Mouse (Mus musculus): ENCODE measurements around the gene Pitpnm2. TPM values are rescaled to one million over a fixed set of nuclear protein-coding genes. Genes with fewer than 3 reads are reported as not detected.

Gene Pitpnm2
- polyA plus RNA-seq, 1 experiment from 2014 or later: 9.2 TPM

GRCm38 (mm10) chr5:124194386-124195084 is 55.0 kb downstream of the Pitpnm2 start:
- WGBS: 75% methylated on average over 11 of the region's 11 CpGs
- no peaks in the 10 kb centered on the region for H3K27me3 ChIP-seq (replicated peaks; ENCODE audit: insufficient read depth, low read length)
- no peak overlapping the region for H3K4me2 ChIP-seq (replicated peaks; ENCODE audit: low read depth, low read length)
- no peaks in the 10 kb centered on the region for H3K36me3 ChIP-seq (ENCODE audit: insufficient read depth, low read length)
- no peaks in the 10 kb centered on the region for H3K9me3 ChIP-seq (ENCODE audit: low read length)
- H3K4me1 ChIP-seq (ENCODE audit: insufficient read depth, low read depth, low read length): peaks cover 4% of the 10 kb centered on the region; the same call in 1 of the 2 replicates
- H3K9ac ChIP-seq (replicated peaks; ENCODE audit: low read depth): no peak overlapping the region
- DNase-seq (ENCODE audit: low spot score): no peak
- TF ChIP-seq EP300 (IDR thresholded peaks at IDR 0.05) (no peak), CTCF (IDR thresholded peaks at IDR 0.05) (no peak)
- peak; percentile 12; the same call in 1 of the 2 replicates for ATAC-seq
- H3K4me3 ChIP-seq (ENCODE audit: low read depth, low read length): no peak overlapping the region
- no peak overlapping the region for H3K27ac ChIP-seq (ENCODE audit: low read length)

- no peak overlapping the region for H3K9ac ChIP-seq (replicated peaks; ENCODE audit: low read depth)
- no peaks in the 10 kb centered on the region for H3K9me3 ChIP-seq (ENCODE audit: low read length)
- no peaks in the 10 kb centered on the region for H3K27me3 ChIP-seq (replicated peaks; ENCODE audit: insufficient read depth, low read length)
- no peak overlapping the region for H3K4me3 ChIP-seq (ENCODE audit: low read depth, low read length)
- no peak overlapping the region for H3K4me2 ChIP-seq (replicated peaks; ENCODE audit: low read depth, low read length)
- ATAC-seq (no peak), DNase-seq (ENCODE audit: low spot score) (no peak)
- 69% methylated on average over 24 of the region's 24 CpGs for WGBS
- no peak overlapping the region for H3K27ac ChIP-seq (ENCODE audit: low read length)
- peaks cover 4% of the 10 kb centered on the region; the same call in 1 of the 2 replicates for H3K4me1 ChIP-seq (ENCODE audit: insufficient read depth, low read depth, low read length)
- H3K36me3 ChIP-seq (ENCODE audit: insufficient read depth, low read length): no peaks in the 10 kb centered on the region
- TF ChIP-seq EP300 (IDR thresholded peaks at IDR 0.05) (no peak), CTCF (IDR thresholded peaks at IDR 0.05) (no peak)
Measured at GRCm38 (mm10) chr5:124193286-124194112, 56.1 kb downstream of the Pitpnm2 start.

- no peaks in the 10 kb centered on the region for H3K9me3 ChIP-seq (ENCODE audit: low read length)
- TF ChIP-seq CTCF (IDR thresholded peaks at IDR 0.05) (no peak), EP300 (IDR thresholded peaks at IDR 0.05) (no peak)
- no peak overlapping the region for H3K4me2 ChIP-seq (replicated peaks; ENCODE audit: low read depth, low read length)
- H3K27ac ChIP-seq (ENCODE audit: low read length): no peak overlapping the region
- no peaks in the 10 kb centered on the region for H3K36me3 ChIP-seq (ENCODE audit: insufficient read depth, low read length)
- no peak overlapping the region for H3K4me3 ChIP-seq (ENCODE audit: low read depth, low read length)
- WGBS: 63% methylated on average over 10 of the region's 10 CpGs
- H3K9ac ChIP-seq (replicated peaks; ENCODE audit: low read depth): no peak overlapping the region
- no peak for ATAC-seq
- no peak for DNase-seq (ENCODE audit: low spot score)
- H3K4me1 ChIP-seq (ENCODE audit: insufficient read depth, low read depth, low read length): peaks cover 4% of the 10 kb centered on the region; the same call in 1 of the 2 replicates
- no peaks in the 10 kb centered on the region for H3K27me3 ChIP-seq (replicated peaks; ENCODE audit: insufficient read depth, low read length)
Measured at GRCm38 (mm10) chr5:124192726-124193285, 56.8 kb downstream of the Pitpnm2 start.

- peaks cover 4% of the 10 kb centered on the region; the same call in 1 of the 2 replicates for H3K4me1 ChIP-seq (ENCODE audit: insufficient read depth, low read depth, low read length)
- H3K4me3 ChIP-seq (ENCODE audit: low read depth, low read length): no peak overlapping the region
- ATAC-seq (no peak), DNase-seq (ENCODE audit: low spot score) (no peak)
- TF ChIP-seq EP300 (IDR thresholded peaks at IDR 0.05): no peak
- TF ChIP-seq CTCF (IDR thresholded peaks at IDR 0.05): no peak
- H3K27me3 ChIP-seq (replicated peaks; ENCODE audit: insufficient read depth, low read length): no peaks in the 10 kb centered on the region
- no peaks in the 10 kb centered on the region for H3K36me3 ChIP-seq (ENCODE audit: insufficient read depth, low read length)
- no peak overlapping the region for H3K4me2 ChIP-seq (replicated peaks; ENCODE audit: low read depth, low read length)
- no peak overlapping the region for H3K27ac ChIP-seq (ENCODE audit: low read length)
- 63% methylated on average over 7 of the region's 7 CpGs for WGBS
- H3K9me3 ChIP-seq (ENCODE audit: low read length): no peaks in the 10 kb centered on the region
- H3K9ac ChIP-seq (replicated peaks; ENCODE audit: low read depth): no peak overlapping the region
Measured at GRCm38 (mm10) chr5:124192251-124192710, 57.3 kb downstream of the Pitpnm2 start.

GRCm38 (mm10) chr5:124190146-124190870 is 59.3 kb downstream of the Pitpnm2 start:
- Histone ChIP-seq H3K9ac (replicated peaks; ENCODE audit: low read depth) (no peak overlapping the region), H3K27me3 (replicated peaks; ENCODE audit: insufficient read depth, low read length) (no peaks in the 10 kb centered on the region), H3K4me1 (ENCODE audit: insufficient read depth, low read depth, low read length) (peaks cover 9% of the 10 kb centered on the region; the same call in 1 of the 2 replicates), H3K9me3 (ENCODE audit: low read length) (no peaks in the 10 kb centered on the region), H3K36me3 (ENCODE audit: insufficient read depth, low read length) (no peaks in the 10 kb centered on the region), H3K4me2 (replicated peaks; ENCODE audit: low read depth, low read length) (no peak overlapping the region), H3K27ac (ENCODE audit: low read length) (no peak overlapping the region), H3K4me3 (ENCODE audit: low read depth, low read length) (no peak overlapping the region)
- WGBS: 87% methylated on average over 10 of the region's 10 CpGs
- TF ChIP-seq CTCF (IDR thresholded peaks at IDR 0.05) (no peak), EP300 (IDR thresholded peaks at IDR 0.05) (no peak)
- ATAC-seq (no peak), DNase-seq (ENCODE audit: low spot score) (no peak)

Measured in lung, postnatal 0 days (tissue).